Mouse (Mus musculus) CD8-positive naive resting alpha-beta T cell, adult 2 months (primary cell): ENCODE measurements at regions not wholly inside any gene's neighbourhood (a gene's known extent, or its start where the extent isn't known, plus 50 kb on each side); places are given as distances from the start of the nearest gene placed in this dataset.
A peak's percentile ranks its signal among the peaks of the same experiment; 100 is the strongest.

Experiments
- DNase-seq, 2 experiments: peaks; one replicate each; pipeline ENCODE4 v3.0.0; 2022; ENCODE audit warnings: low read depth in 2 of 2, low spot score in 2 of 2

- DNase-seq, result no peak
These were observed 89.2 kb downstream of the Tmem170b start for GRCm38 (mm10) chr13:41694749-41695419.

GRCm38 (mm10) chr13:41696767-41697445 is 91.2 kb downstream of the Tmem170b start:
- DNase-seq, result no peak

- DNase-seq, result no peak
These were observed 95.6 kb downstream of the Tmem170b start for GRCm38 (mm10) chr13:41701345-41701744.

GRCm38 (mm10) chr13:41701829-41702231 is 96.1 kb downstream of the Tmem170b start:
- DNase-seq, result no peak

GRCm38 (mm10) chr13:41703196-41703595 is 97.5 kb downstream of the Tmem170b start:
- DNase-seq, result no peak

DNA sequence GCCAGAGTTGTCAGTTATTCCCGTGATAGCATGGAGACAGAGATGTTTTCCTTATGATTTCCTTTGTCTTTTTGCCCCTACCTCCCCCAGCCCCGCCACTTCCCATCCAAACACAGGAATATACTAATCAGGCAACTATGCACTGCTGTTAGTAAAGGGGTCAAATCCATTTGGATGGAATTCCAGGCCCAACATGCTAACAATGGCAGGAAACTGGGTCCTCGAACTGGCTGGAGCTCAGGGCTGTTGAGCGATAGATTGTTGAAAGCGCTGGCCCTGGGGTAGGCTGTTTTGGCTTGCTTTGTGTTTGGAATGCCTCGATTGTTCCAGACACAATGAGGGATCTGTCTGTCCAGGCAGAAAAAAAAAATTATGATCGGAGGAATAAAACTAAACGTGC is 97.9 kb downstream of the Tmem170b start:
- no peak for DNase-seq

GRCm38 (mm10) chr13:41704806-41705205 is 99.1 kb downstream of the Tmem170b start:
- DNase-seq, result no peak

GRCm38 (mm10) chr13:41705636-41706035 is 99.9 kb downstream of the Tmem170b start:
- DNase-seq, result no peak

GRCm38 (mm10) chr13:41707811-41708210 is 102.1 kb downstream of the Tmem170b start:
- no peak for DNase-seq

DNA sequence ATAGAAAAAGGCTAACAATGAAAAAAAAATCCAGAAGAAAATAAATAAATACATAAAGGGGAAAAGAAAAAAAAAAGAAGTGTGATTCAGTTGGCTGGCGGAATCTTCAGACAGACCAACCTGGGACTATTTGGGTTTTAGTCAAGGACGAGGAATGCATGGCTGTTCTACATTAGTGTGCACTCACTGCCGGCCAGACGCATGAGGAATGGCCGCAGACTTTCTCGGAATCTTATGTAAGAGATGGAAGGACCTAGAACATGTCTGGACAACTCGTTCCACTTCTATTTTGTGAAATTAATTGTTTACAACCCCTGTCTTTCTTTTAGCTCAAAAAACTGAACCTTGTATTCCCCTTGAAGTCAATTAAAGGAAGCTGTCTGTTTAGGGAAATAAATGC is 103.4 kb downstream of the Tmem170b start:
- no peak for DNase-seq

DNA sequence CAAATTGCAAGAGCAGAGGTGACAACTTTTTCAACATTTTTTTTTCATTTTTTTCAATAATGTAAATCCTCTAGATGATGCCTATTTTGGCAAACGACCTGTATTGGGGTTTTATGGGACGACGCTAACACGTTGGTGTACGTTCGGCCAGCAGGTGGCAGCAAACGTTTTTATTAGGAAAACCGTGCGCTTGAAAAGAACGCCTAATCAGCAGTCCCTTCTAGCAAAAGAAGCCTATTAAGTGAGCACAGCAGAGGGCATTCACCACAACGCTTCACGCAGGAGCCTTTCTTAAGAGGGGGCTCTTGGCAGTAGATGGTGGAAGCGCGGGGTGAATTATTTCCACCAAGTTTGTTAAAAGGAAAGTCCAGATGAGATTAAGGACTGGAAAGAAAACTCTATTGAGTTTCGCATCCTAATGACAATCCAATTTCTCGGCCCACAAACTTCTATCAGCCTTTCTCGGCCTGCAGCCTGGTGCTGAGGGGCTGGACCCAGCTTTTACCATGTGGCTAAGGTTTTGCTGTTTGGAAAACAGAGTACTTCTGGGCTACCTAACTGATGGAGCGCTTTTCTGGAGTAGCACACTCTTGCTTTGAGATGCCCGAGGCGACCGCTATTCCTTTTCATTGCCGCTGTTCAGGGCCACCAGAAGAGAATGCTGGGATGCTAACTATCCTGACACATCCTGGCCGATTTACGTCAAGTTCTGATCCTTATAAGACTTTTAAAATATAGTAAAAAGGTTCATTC is 103.9 kb downstream of the Tmem170b start:
- DNase-seq, result peak; percentile 31 to 52

DNA sequence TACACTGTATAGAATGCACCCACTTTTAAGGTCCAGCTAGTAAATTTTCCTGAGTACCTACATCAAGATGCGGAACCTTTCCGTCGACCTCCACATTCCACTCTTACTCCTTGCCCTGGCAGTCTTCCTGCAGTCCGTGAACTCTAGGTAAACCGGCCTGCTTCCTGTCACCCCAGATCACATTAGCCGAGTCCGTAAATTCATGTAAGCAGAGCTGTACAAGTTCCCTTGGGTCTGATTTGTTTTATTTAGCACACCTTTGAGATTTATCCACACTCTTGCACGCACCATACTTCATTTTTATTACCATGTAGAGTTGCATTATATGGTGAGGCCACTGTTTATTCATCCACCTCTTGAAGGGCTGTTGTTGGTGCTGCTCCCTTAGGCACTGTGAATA is 106.9 kb downstream of the Tmem170b start:
- DNase-seq, result no peak
